Comparison of ENCODE assay signal across 16 mouse cellular contexts in genomic region chr13:20138466-20138865, GRCm38 (mm10). TPM values are rescaled to one million over a fixed set of nuclear protein-coding genes. Genes with fewer than 3 reads are reported as not detected.
DNase-seq lines count a peak whose midpoint lies in the region; ATAC-seq and TF ChIP-seq lines count a peak whose summit lies in the region.
"Had no signal": no experiment of that assay in that cellular context is flagged by ENCODE, and none has a peak within 500 bp of the region (broad histone marks: within the 10 kb centered on the region; RNA-seq: fewer than 3 reads in every experiment).

No protein-coding gene starts in this region.

- TF ChIP-seq CTCF in lung, embryonic 14.5 days (IDR thresholded peaks at IDR 0.05; ENCODE audit: low read depth) = no peak

- 0 out of 2 replicates have a peak overlapping the region, but pooled peaks have one; percentile 29 for H3K27ac ChIP-seq in hindbrain, embryonic 10.5 days
- no peak overlapping the region for H3K27ac ChIP-seq in hindbrain, embryonic 12.5 days
- H3K27ac ChIP-seq in lung, embryonic 14.5 days (ENCODE audit: low read depth) = peak overlapping the region; percentile 27
- H3K27ac ChIP-seq in limb, embryonic 12.5 days = 0 out of 2 replicates have a peak overlapping the region, but pooled peaks have one; percentile 41
- H3K27ac ChIP-seq in liver, embryonic 16.5 days (ENCODE audit: low read length) = no peak overlapping the region
- H3K27ac ChIP-seq: midbrain, embryonic 15.5 days had no signal

- 48% methylated on average over 3 of the region's 3 CpGs for WGBS in hindbrain, embryonic 10.5 days
- 44% methylated on average over 3 of the region's 3 CpGs for whole genome bisulfite sequencing in hindbrain, embryonic 12.5 days
- 21% methylated on average over 3 of the region's 3 CpGs for WGBS in lung, embryonic 14.5 days
- WGBS in limb, embryonic 12.5 days = 4% methylated on average over 3 of the region's 3 CpGs
- 13% methylated on average over 3 of the region's 3 CpGs for WGBS in liver, embryonic 16.5 days (ENCODE audit: insufficient replicate concordance)

- no peak overlapping the region for H3K4me2 ChIP-seq in hindbrain, embryonic 12.5 days (replicated peaks)
- H3K4me2 ChIP-seq in lung, embryonic 14.5 days = no peak overlapping the region
- peak overlapping the region; percentile 17; the same call in 1 of the 2 replicates for H3K4me2 ChIP-seq in limb, embryonic 12.5 days
- no peak overlapping the region for H3K4me2 ChIP-seq in liver, embryonic 16.5 days (ENCODE audit: low read depth, low read length)
- H3K4me2 ChIP-seq: midbrain, embryonic 15.5 days had no signal

- DNase-seq in hindbrain, embryonic 10.5 days (ENCODE audit: low spot score) = no peak
- DNase-seq in lung, embryonic 14.5 days = no peak
- no peak for DNase-seq in lung, postnatal 14 days
- DNase-seq in yolk sac, embryonic 10.5 days (ENCODE audit: low spot score) = no peak
- DNase-seq in frontal cortex, adult 2 months (ENCODE audit: extremely low spot score in 1 of 2, low spot score in 1 of 2) = no peak
- DNase-seq: adrenal gland, postnatal 25 days; cerebellum, adult 8-10 months; forebrain, postnatal 0 days; gastrocnemius, postnatal 25 days; heart, postnatal 14 days had no signal

- no peaks in the 10 kb centered on the region for H3K9me3 ChIP-seq in hindbrain, embryonic 10.5 days
- no peaks in the 10 kb centered on the region for H3K9me3 ChIP-seq in hindbrain, embryonic 12.5 days (replicated peaks)
- H3K9me3 ChIP-seq in lung, embryonic 14.5 days (ENCODE audit: low read depth, low read length) = no peaks in the 10 kb centered on the region
- H3K9me3 ChIP-seq in limb, embryonic 12.5 days = no peaks in the 10 kb centered on the region
- no peaks in the 10 kb centered on the region for H3K9me3 ChIP-seq in liver, embryonic 16.5 days (replicated peaks; ENCODE audit: control insufficient read depth, low read length)
- H3K9me3 ChIP-seq: midbrain, embryonic 15.5 days had no signal

- peaks cover 32% of the 10 kb centered on the region for H3K4me1 ChIP-seq in hindbrain, embryonic 10.5 days (replicated peaks)
- H3K4me1 ChIP-seq in hindbrain, embryonic 12.5 days = peaks cover 13% of the 10 kb centered on the region
- peaks cover 28% of the 10 kb centered on the region for H3K4me1 ChIP-seq in lung, embryonic 14.5 days (ENCODE audit: insufficient read depth)
- H3K4me1 ChIP-seq in limb, embryonic 12.5 days (replicated peaks) = peaks cover 57% of the 10 kb centered on the region
- peaks cover 22% of the 10 kb centered on the region for H3K4me1 ChIP-seq in liver, embryonic 16.5 days (ENCODE audit: control insufficient read depth, low read depth, low read length)
- H3K4me1 ChIP-seq: midbrain, embryonic 15.5 days had no signal

- no peaks in the 10 kb centered on the region for H3K27me3 ChIP-seq in hindbrain, embryonic 10.5 days (ENCODE audit: insufficient read depth, poor library complexity, severe bottlenecking)
- H3K27me3 ChIP-seq in hindbrain, embryonic 12.5 days = no peaks in the 10 kb centered on the region
- H3K27me3 ChIP-seq in lung, embryonic 14.5 days (ENCODE audit: insufficient read depth, low read length) = no peaks in the 10 kb centered on the region
- H3K27me3 ChIP-seq in limb, embryonic 12.5 days = no peaks in the 10 kb centered on the region
- no peaks in the 10 kb centered on the region; the same call in 1 of the 2 replicates for H3K27me3 ChIP-seq in liver, embryonic 16.5 days (ENCODE audit: control insufficient read depth, insufficient read depth, low read depth, low read length)
- H3K27me3 ChIP-seq: midbrain, embryonic 15.5 days had no signal

- H3K36me3 ChIP-seq in hindbrain, embryonic 10.5 days = no peaks in the 10 kb centered on the region
- H3K36me3 ChIP-seq in hindbrain, embryonic 12.5 days = no peaks in the 10 kb centered on the region
- no peaks in the 10 kb centered on the region for H3K36me3 ChIP-seq in lung, embryonic 14.5 days (ENCODE audit: insufficient read depth)
- no peaks in the 10 kb centered on the region for H3K36me3 ChIP-seq in limb, embryonic 12.5 days
- H3K36me3 ChIP-seq in liver, embryonic 16.5 days (ENCODE audit: control insufficient read depth, insufficient read depth) = no peaks in the 10 kb centered on the region
- H3K36me3 ChIP-seq: midbrain, embryonic 15.5 days had no signal

- no peak for ATAC-seq in hindbrain, embryonic 12.5 days (ENCODE audit: low FRiP score)
- no peak for ATAC-seq in lung, embryonic 14.5 days (ENCODE audit: insufficient read depth)
- ATAC-seq in limb, embryonic 12.5 days (ENCODE audit: insufficient number of reproducible peaks, insufficient read depth, low FRiP score, low TSS enrichment, low read depth) = no peak
- ATAC-seq in liver, embryonic 16.5 days (ENCODE audit: low read depth) = peak; percentile 85
- ATAC-seq: activated CD4-positive, CD25-positive, alpha-beta regulatory T cell, adult 4 months had no signal

- H3K4me3 ChIP-seq in hindbrain, embryonic 10.5 days = no peak overlapping the region
- H3K4me3 ChIP-seq in hindbrain, embryonic 12.5 days = no peak overlapping the region
- no peak overlapping the region for H3K4me3 ChIP-seq in lung, embryonic 14.5 days (ENCODE audit: low read depth, low read length)
- no peak overlapping the region for H3K4me3 ChIP-seq in limb, embryonic 12.5 days (replicated peaks)
- H3K4me3 ChIP-seq in liver, embryonic 16.5 days (ENCODE audit: low read depth, low read length) = no peak overlapping the region
- H3K4me3 ChIP-seq: erythroblast, embryonic 14.5 days; midbrain, embryonic 15.5 days had no signal

- no peak overlapping the region for H3K9ac ChIP-seq in hindbrain, embryonic 12.5 days
- H3K9ac ChIP-seq in lung, embryonic 14.5 days = no peak overlapping the region; the same call in 1 of the 2 replicates
- H3K9ac ChIP-seq in limb, embryonic 12.5 days (replicated peaks) = no peak overlapping the region
- H3K9ac ChIP-seq in liver, embryonic 16.5 days (ENCODE audit: low read depth, low read length) = no peak overlapping the region
- H3K9ac ChIP-seq: forebrain, postnatal 0 days; midbrain, embryonic 15.5 days had no signal

RNA-seq across cellular contexts. Expression of gene Elmo1, which starts 48.1 kb away (rescaled TPM):
- 12.5 and 19.2 TPM in 2 replicates for polyA plus RNA-seq in hindbrain, embryonic 10.5 days (2016; fragmentation: Nextera tagmentation; extraction: Ambion mirVana)
- polyA plus RNA-seq in hindbrain, embryonic 12.5 days (2016; fragmentation: Nextera tagmentation; extraction: Ambion mirVana) = 28.9 and 33.3 TPM in 2 replicates
- 37.8 and 38.5 TPM in 2 replicates for polyA plus RNA-seq in lung, embryonic 14.5 days (2014; fragmentation: Nextera tagmentation; extraction: Ambion mirVana)
- polyA plus RNA-seq in limb, embryonic 12.5 days (2016; fragmentation: Nextera tagmentation; extraction: Ambion mirVana) = 8.0 and 8.3 TPM in 2 replicates
- polyA plus RNA-seq in liver, embryonic 16.5 days (2015; fragmentation: Nextera tagmentation; extraction: Ambion mirVana) = 4.1 and 5.8 TPM in 2 replicates
- polyA plus RNA-seq in frontal cortex, adult 2 months (2012; rRNA removed) = 60.3 and 60.6 TPM in 2 replicates

Comparison
In these comparisons a context has a peak if more than half of its experiments do, and no peak if none do; other contexts are left out.
1. H3K27ac ChIP-seq: peak in hindbrain, embryonic 10.5 days (single experiment), lung, embryonic 14.5 days (single experiment) and limb, embryonic 12.5 days (single experiment); none in hindbrain, embryonic 12.5 days (single experiment) and liver, embryonic 16.5 days (single experiment).